Mouse (Mus musculus) lung, postnatal 0 days (tissue): ENCODE results near the gene Smyd1.

ENCODE experiments used
- CTCF ChIP-seq: IDR thresholded peaks from 2 replicates; pipeline ENCODE4 v1.5.1; 2016; ENCODE audit warnings: antibody characterized with exemption, mild to moderate bottlenecking
- EP300 ChIP-seq: IDR thresholded peaks from 2 replicates; pipeline ENCODE4 v1.6.1; 2016; ENCODE audit warnings: antibody characterized with exemption, mild to moderate bottlenecking, control low read depth

- TF ChIP-seq EP300 (no peak), CTCF (no peak)
Observed at GRCm38 (mm10) chr6:71371085-71371605, 49.1 kb upstream of the Smyd1 start.
